Mouse (Mus musculus) limb, embryonic 12.5 days (tissue): Measurements from ENCODE around the gene Wipf1. TPM values are rescaled to one million over a fixed set of nuclear protein-coding genes. Genes with fewer than 3 reads are reported as not detected.
"Not testable (repeated sequence)": the region's sequence is repeated elsewhere in the genome, so short reads cannot be mapped to it uniquely, and the experiment has no call there.

ENCODE experiments used
- ATAC-seq: fragments of 200-750 bp; cut with Nextera tagmentation; 2 replicates; pipeline ENCODE4 v1.8.0; 2017; ENCODE audit warnings: low read depth, moderate TSS enrichment; ENCODE audit not compliant: insufficient number of reproducible peaks, insufficient read depth, low FRiP score, low TSS enrichment
- H3K27ac ChIP-seq: fragments of 300-500 bp; sonication (generic); 2 replicates; pipeline ENCODE4 v1.5.1; 2016; ENCODE audit warnings: mild to moderate bottlenecking, moderate library complexity
- H3K27me3 ChIP-seq: fragments of 300-500 bp; sonication (generic); 2 replicates; pipeline ENCODE4 v1.6.1; 2016; ENCODE audit warnings: mild to moderate bottlenecking, moderate library complexity
- H3K36me3 ChIP-seq: fragments of 300-500 bp; sonication (generic); 2 replicates; pipeline ENCODE4 v1.6.1; 2016; ENCODE audit warnings: mild to moderate bottlenecking, moderate library complexity
- H3K4me1 ChIP-seq: fragments of 300-500 bp; sonication (generic); replicated peaks from 2 replicates; pipeline ENCODE4 v1.6.1; 2016
- H3K4me2 ChIP-seq: fragments of 300-500 bp; sonication (generic); 2 replicates; pipeline ENCODE4 v1.6.1; 2016; ENCODE audit warnings: mild to moderate bottlenecking, moderate library complexity
- H3K4me3 ChIP-seq: fragments of 300-500 bp; sonication (generic); replicated peaks from 2 replicates; pipeline ENCODE4 v1.5.1; 2016; ENCODE audit warnings: mild to moderate bottlenecking
- H3K9ac ChIP-seq: fragments of 300-500 bp; sonication (generic); replicated peaks from 2 replicates; pipeline ENCODE4 v1.6.1; 2016; ENCODE audit warnings: mild to moderate bottlenecking, moderate library complexity
- H3K9me3 ChIP-seq: fragments of 300-500 bp; sonication (generic); 2 replicates; pipeline ENCODE4 v1.6.1; 2016; ENCODE audit warnings: mild to moderate bottlenecking, moderate library complexity
- WGBS: fragments of 180-500 bp; shearing (Covaris S2); methylation state at CpG from one replicate; pipeline ENCODE4 v1.1.7; 2016; 5-methylcytosine and 5-hydroxymethylcytosine counted together
- polyA plus RNA-seq: library from polyadenylated mRNA; unstranded; fragments of >200 nt; fragmentation: Nextera tagmentation; extraction: Ambion mirVana; gene quantifications from 2 replicates; pipeline ENCODE4 v1.2.1, GENCODE M21; 2016

The Wipf1 gene
- polyA plus RNA-seq, 1 experiment from 2014 or later = 16.1 TPM

GRCm38 (mm10) chr2:73506337-73506736, 23.2 kb downstream of the Wipf1 start:
- H3K27me3 ChIP-seq = not testable (repeated sequence)
- WGBS = 95% methylated on average over 4 of the region's 4 CpGs

GRCm38 (mm10) chr2:73502863-73503429, 26.6 kb downstream of the Wipf1 start:
- Histone ChIP-seq H3K4me3 (no peak overlapping the region), H3K36me3 (peaks cover 27% of the 10 kb centered on the region), H3K27ac (0 out of 2 replicates have a peak overlapping the region, but pooled peaks have one; percentile 5), H3K4me2 (no peak overlapping the region), H3K9ac (no peak overlapping the region), H3K4me1 (peaks cover 16% of the 10 kb centered on the region), H3K27me3 (no peaks in the 10 kb centered on the region), H3K9me3 (no peaks in the 10 kb centered on the region)
- no peak for ATAC-seq
- 87% methylated on average over 10 of the region's 10 CpGs for WGBS

More at GRCm38 (mm10) chr2:73506337-73506736, 23.2 kb downstream of the Wipf1 start:
- not testable (repeated sequence) for ATAC-seq, H3K9ac ChIP-seq, H3K27ac ChIP-seq, H3K4me2 ChIP-seq, H3K9me3 ChIP-seq, H3K4me3 ChIP-seq
- Histone ChIP-seq H3K4me1 (peaks cover 43% of the 10 kb centered on the region), H3K36me3 (peaks cover 18% of the 10 kb centered on the region)

GRCm38 (mm10) chr2:73500864-73501263, 28.7 kb downstream of the Wipf1 start:
- Histone ChIP-seq H3K9ac (no peak overlapping the region), H3K9me3 (no peaks in the 10 kb centered on the region), H3K27ac (no peak overlapping the region), H3K4me1 (peaks cover 25% of the 10 kb centered on the region), H3K36me3 (peaks cover 22% of the 10 kb centered on the region), H3K4me3 (no peak overlapping the region), H3K27me3 (no peaks in the 10 kb centered on the region), H3K4me2 (no peak overlapping the region)
- 83% methylated on average over 13 of the region's 13 CpGs for WGBS
- ATAC-seq = no peak

GRCm38 (mm10) chr2:73498322-73498721, 31.2 kb downstream of the Wipf1 start:
- Histone ChIP-seq H3K9ac (no peak overlapping the region), H3K9me3 (no peaks in the 10 kb centered on the region), H3K36me3 (peaks cover 21% of the 10 kb centered on the region; the same call in 1 of the 2 replicates), H3K4me3 (no peak overlapping the region), H3K27ac (no peak overlapping the region), H3K27me3 (no peaks in the 10 kb centered on the region), H3K4me1 (peaks cover 44% of the 10 kb centered on the region), H3K4me2 (no peak overlapping the region)
- no peak for ATAC-seq

DNA sequence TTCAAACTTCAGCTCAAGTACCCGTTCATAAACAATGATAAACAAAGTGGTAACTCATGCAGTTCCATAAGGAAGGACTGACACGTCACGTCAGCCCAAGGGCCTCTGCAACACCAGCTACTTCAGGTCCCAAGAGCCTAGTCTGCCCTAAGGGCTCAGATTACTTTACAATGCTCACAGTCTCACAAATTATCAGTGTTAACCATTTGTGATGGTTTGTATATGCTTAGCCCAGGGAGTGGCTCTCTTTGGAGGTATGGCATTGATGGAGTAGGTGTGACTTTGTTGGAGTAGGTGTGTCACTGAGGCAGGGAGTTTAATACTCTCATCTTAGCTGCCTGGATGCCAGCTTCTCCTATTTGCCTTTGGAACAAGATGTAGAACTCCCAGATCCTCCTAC, 32.0 kb downstream of the Wipf1 start:
- Histone ChIP-seq H3K4me2 (no peak overlapping the region), H3K36me3 (peaks cover 15% of the 10 kb centered on the region; the same call in 1 of the 2 replicates)
- WGBS = 51% methylated on average over 3 of the region's 3 CpGs

GRCm38 (mm10) chr2:73496944-73497343, 32.6 kb downstream of the Wipf1 start:
- Histone ChIP-seq H3K4me3 (no peak overlapping the region), H3K27ac (peak overlapping the region; percentile 82; the same call in 1 of the 2 replicates), H3K9ac (no peak overlapping the region), H3K4me1 (peaks cover 52% of the 10 kb centered on the region), H3K36me3 (peaks cover 9% of the 10 kb centered on the region; the same call in 1 of the 2 replicates), H3K9me3 (no peaks in the 10 kb centered on the region), H3K4me2 (no peak overlapping the region), H3K27me3 (no peaks in the 10 kb centered on the region)
- 91% methylated on average over 9 of the region's 9 CpGs for WGBS
- ATAC-seq = no peak

More for the DNA sequence above, 32.0 kb downstream of the Wipf1 start:
- ATAC-seq = no peak
- no peak overlapping the region for H3K27ac ChIP-seq
- H3K9ac ChIP-seq = no peak overlapping the region
- H3K27me3 ChIP-seq = no peaks in the 10 kb centered on the region
- peaks cover 49% of the 10 kb centered on the region for H3K4me1 ChIP-seq
- no peaks in the 10 kb centered on the region for H3K9me3 ChIP-seq
- H3K4me3 ChIP-seq = no peak overlapping the region

- peak overlapping the region; percentile 37; the same call in 1 of the 2 replicates for H3K4me2 ChIP-seq
- 69% methylated on average over 4 of the region's 4 CpGs for WGBS
- peak overlapping the region; percentile 18; the same call in 1 of the 2 replicates for H3K9ac ChIP-seq
- H3K27ac ChIP-seq = peak overlapping the region; percentile 82
- no peak overlapping the region for H3K4me3 ChIP-seq
- no peaks in the 10 kb centered on the region for H3K27me3 ChIP-seq
- H3K4me1 ChIP-seq = peaks cover 58% of the 10 kb centered on the region
- no peaks in the 10 kb centered on the region for H3K9me3 ChIP-seq
- ATAC-seq = no peak
- H3K36me3 ChIP-seq = peaks cover 9% of the 10 kb centered on the region; the same call in 1 of the 2 replicates
Observed at GRCm38 (mm10) chr2:73496329-73496685, 33.2 kb downstream of the Wipf1 start.

- Histone ChIP-seq H3K36me3 (peaks cover 6% of the 10 kb centered on the region; the same call in 1 of the 2 replicates), H3K9me3 (no peaks in the 10 kb centered on the region), H3K4me3 (no peak overlapping the region), H3K27me3 (no peaks in the 10 kb centered on the region), H3K4me2 (peak overlapping the region; percentile 37), H3K9ac (peak overlapping the region; percentile 18; the same call in 1 of the 2 replicates), H3K27ac (peak overlapping the region; percentile 82), H3K4me1 (peaks cover 63% of the 10 kb centered on the region)
- peak; percentile 63 for ATAC-seq
- 20% methylated on average over 16 of the region's 16 CpGs for WGBS
Observed at GRCm38 (mm10) chr2:73495617-73496328, 33.8 kb downstream of the Wipf1 start.

- peaks cover 5% of the 10 kb centered on the region; the same call in 1 of the 2 replicates for H3K36me3 ChIP-seq
- H3K9ac ChIP-seq = 0 out of 2 replicates have a peak overlapping the region, but pooled peaks have one; percentile 34
- H3K9me3 ChIP-seq = no peaks in the 10 kb centered on the region
- H3K4me1 ChIP-seq = peaks cover 70% of the 10 kb centered on the region
- H3K4me2 ChIP-seq = no peak overlapping the region
- H3K27ac ChIP-seq = peak overlapping the region; percentile 75; the same call in 1 of the 2 replicates
- no peak for ATAC-seq
- 33% methylated on average over 3 of the region's 3 CpGs for WGBS
- H3K4me3 ChIP-seq = no peak overlapping the region
- no peaks in the 10 kb centered on the region for H3K27me3 ChIP-seq
Observed at GRCm38 (mm10) chr2:73493517-73493916, 36.0 kb downstream of the Wipf1 start.

- WGBS = 63% methylated on average over 9 of the region's 9 CpGs
- peaks cover 5% of the 10 kb centered on the region; the same call in 1 of the 2 replicates for H3K36me3 ChIP-seq
- H3K4me3 ChIP-seq = no peak overlapping the region
- no peak overlapping the region for H3K4me2 ChIP-seq
- no peaks in the 10 kb centered on the region for H3K27me3 ChIP-seq
- H3K9ac ChIP-seq = no peak overlapping the region
- no peak for ATAC-seq
- no peaks in the 10 kb centered on the region for H3K9me3 ChIP-seq
- H3K4me1 ChIP-seq = peaks cover 72% of the 10 kb centered on the region
- H3K27ac ChIP-seq = peak overlapping the region; percentile 50; the same call in 1 of the 2 replicates
Observed at GRCm38 (mm10) chr2:73491442-73492241, 37.9 kb downstream of the Wipf1 start.

DNA sequence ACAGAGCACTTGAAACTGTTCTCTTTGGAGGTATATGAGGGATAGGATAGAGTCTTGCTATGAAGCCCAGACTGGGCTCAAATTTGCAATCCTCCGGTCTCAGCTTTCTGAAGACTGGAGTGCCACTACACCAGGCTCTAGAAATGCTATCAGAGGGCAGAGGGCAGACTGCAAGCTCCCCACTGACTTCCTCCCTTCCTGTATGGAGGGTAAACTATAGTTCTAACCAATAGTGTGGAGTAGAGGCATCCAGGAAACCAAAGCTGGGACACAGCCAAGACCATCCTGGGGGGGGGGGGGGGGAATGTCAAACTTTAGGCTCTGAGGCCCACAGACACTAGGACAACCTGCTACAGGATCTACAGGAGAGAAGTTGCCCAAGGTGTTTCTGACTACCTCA, 39.1 kb downstream of the Wipf1 start:
- H3K9me3 ChIP-seq = no peaks in the 10 kb centered on the region

More for the DNA sequence above, 39.1 kb downstream of the Wipf1 start:
- Histone ChIP-seq H3K9ac (no peak overlapping the region), H3K27me3 (no peaks in the 10 kb centered on the region), H3K4me1 (peaks cover 72% of the 10 kb centered on the region), H3K4me3 (no peak overlapping the region), H3K36me3 (peaks cover 5% of the 10 kb centered on the region; the same call in 1 of the 2 replicates), H3K4me2 (no peak overlapping the region), H3K27ac (no peak overlapping the region)
- 77% methylated on average over 1 of the region's 1 CpGs for WGBS
- no peak for ATAC-seq
